In the genomic region with DNA sequence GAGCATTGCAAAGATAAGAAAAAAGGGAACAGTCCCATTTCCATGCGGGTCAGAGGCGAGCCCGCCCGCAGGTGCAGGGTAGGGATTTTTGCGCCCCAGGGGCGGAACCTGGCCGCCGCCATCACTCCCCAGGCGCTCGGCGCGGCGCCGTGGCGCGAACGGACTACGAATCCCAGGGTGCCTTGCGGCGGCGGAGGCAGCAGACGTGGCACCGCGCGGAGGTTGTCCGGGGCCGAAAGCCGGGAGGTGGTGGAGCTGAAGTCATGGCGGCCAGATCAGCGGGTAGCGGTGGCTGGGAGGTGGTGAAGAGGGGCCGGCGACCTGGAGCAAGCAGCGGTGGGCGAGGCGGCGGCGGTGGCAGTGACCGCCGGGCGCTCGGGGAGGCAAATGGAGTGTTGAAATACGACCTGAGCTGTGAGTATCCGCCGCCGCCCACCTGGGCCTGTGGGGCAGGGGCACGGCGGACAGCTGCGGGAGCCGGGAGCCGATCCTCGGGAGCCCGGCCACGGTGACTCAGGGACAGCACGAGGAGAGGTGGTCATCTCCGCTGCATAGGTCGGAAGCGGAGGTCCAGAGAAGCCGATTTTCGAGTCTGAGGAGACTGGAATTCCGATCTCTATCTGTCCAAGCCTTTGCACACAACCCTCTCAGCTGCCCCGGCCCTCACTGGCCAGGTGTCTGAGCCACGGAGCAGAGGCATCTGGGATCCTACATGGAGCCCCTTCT, we compare ENCODE assay signal across 8 mouse cellular contexts. TPM values are rescaled to one million over a fixed set of nuclear protein-coding genes. Genes with fewer than 3 reads are reported as not detected.
A peak's percentile ranks its signal among the peaks of the same experiment; 100 is the strongest.
DNase-seq lines count a peak whose midpoint lies in the region; ATAC-seq and TF ChIP-seq lines count a peak whose summit lies in the region.

No protein-coding gene starts in this region.

- no peak for TF ChIP-seq CTCF in lung, adult 2 months (IDR thresholded peaks at IDR 0.05; ENCODE audit: insufficient read depth, low read length)

- H3K27ac ChIP-seq in ES-E14 (ENCODE audit: insufficient read depth, low read depth, low read length, poor library complexity, severe bottlenecking): no peak overlapping the region
- 0 out of 2 replicates have a peak overlapping the region, but pooled peaks have one; percentile 27 for H3K27ac ChIP-seq in forebrain, embryonic 14.5 days (ENCODE audit: low read depth, low read length)
- H3K27ac ChIP-seq in neural tube, embryonic 15.5 days (replicated peaks): peak overlapping the region; percentile 81

- no peaks in the 10 kb centered on the region for H3K27me3 ChIP-seq in forebrain, embryonic 14.5 days (replicated peaks; ENCODE audit: control insufficient read depth, insufficient read depth, low read length)
- H3K27me3 ChIP-seq in neural tube, embryonic 15.5 days (replicated peaks): no peaks in the 10 kb centered on the region

- peak overlapping the region; percentile 92 for H3K4me2 ChIP-seq in forebrain, embryonic 14.5 days (ENCODE audit: low read length)
- peak overlapping the region; percentile 72 for H3K4me2 ChIP-seq in neural tube, embryonic 15.5 days

- peak overlapping the region; percentile 74 for H3K9ac ChIP-seq in ES-E14 (ENCODE audit: insufficient read depth, low read depth, low read length, poor library complexity, severe bottlenecking)
- H3K9ac ChIP-seq in forebrain, embryonic 14.5 days (ENCODE audit: low read length): peak overlapping the region; percentile 91
- peak overlapping the region; percentile 96 for H3K9ac ChIP-seq in neural tube, embryonic 15.5 days (replicated peaks)

- no peaks in the 10 kb centered on the region for H3K9me3 ChIP-seq in ES-E14 (ENCODE audit: control insufficient read depth, insufficient read depth, low read depth, low read length)
- no peaks in the 10 kb centered on the region for H3K9me3 ChIP-seq in forebrain, embryonic 14.5 days (replicated peaks; ENCODE audit: control insufficient read depth, low read length)
- H3K9me3 ChIP-seq in neural tube, embryonic 15.5 days (replicated peaks): no peaks in the 10 kb centered on the region

- intact Hi-C loops in heart, postnatal 14 days (cut with DNase I): loop anchor here (2.0 to 5.0 kb wide), 2 partner anchors 17 to 62 kb away; no protein-coding TSS in a partner anchor

- peaks cover 32% of the 10 kb centered on the region for H3K36me3 ChIP-seq in ES-E14 (ENCODE audit: control insufficient read depth, insufficient read depth, low read length, poor library complexity, severe bottlenecking)
- peaks cover 56% of the 10 kb centered on the region for H3K36me3 ChIP-seq in forebrain, embryonic 14.5 days (ENCODE audit: control insufficient read depth, insufficient read depth, low read length)
- H3K36me3 ChIP-seq in neural tube, embryonic 15.5 days: peaks cover 62% of the 10 kb centered on the region

- H3K4me1 ChIP-seq in ES-E14 (ENCODE audit: control insufficient read depth in 2 of 2, insufficient read depth in 2 of 2, low read length in 2 of 2, poor library complexity in 1 of 2): no peaks in the 10 kb centered on the region
- H3K4me1 ChIP-seq in forebrain, embryonic 14.5 days (ENCODE audit: control insufficient read depth, insufficient read depth, low read length): peaks cover 11% of the 10 kb centered on the region; the same call in 1 of the 2 replicates
- peaks cover 7% of the 10 kb centered on the region for H3K4me1 ChIP-seq in lung, adult 2 months (ENCODE audit: control insufficient read depth, insufficient read depth, low read length)
- H3K4me1 ChIP-seq in neural tube, embryonic 15.5 days: peaks cover 29% of the 10 kb centered on the region

- DNase-seq in ES-E14 (ENCODE audit: low read depth, low spot score): peak; percentile 75
- DNase-seq in forebrain, embryonic 14.5 days (ENCODE audit: low spot score): peak; percentile 87
- DNase-seq in heart, postnatal 14 days: peak; percentile 93 to 96
- peak; percentile 89 to 93 for DNase-seq in layer of hippocampus, adult 18-20 months (ENCODE audit: low spot score in 2 of 2)
- DNase-seq in lung, adult 2 months: peak; percentile 94
- DNase-seq in testis, postnatal 10 days (ENCODE audit: low spot score): peak; percentile 95

- peak overlapping the region; percentile 70 to 89 for H3K4me3 ChIP-seq in ES-E14 (ENCODE audit: insufficient read depth in 1 of 2, low read depth in 1 of 2, low read length in 2 of 2, poor library complexity in 1 of 2, severe bottlenecking in 1 of 2)
- peak overlapping the region; percentile 84 for H3K4me3 ChIP-seq in forebrain, embryonic 14.5 days (ENCODE audit: low read depth, low read length)
- H3K4me3 ChIP-seq in lung, adult 2 months (replicated peaks; ENCODE audit: extremely low read depth, low read depth, low read length): peak overlapping the region; percentile 74
- H3K4me3 ChIP-seq in neural tube, embryonic 15.5 days (replicated peaks): peak overlapping the region; percentile 86

- peak; percentile 89 for ATAC-seq in cerebellum, adult (ENCODE audit: insufficient number of reproducible peaks, low FRiP score, low TSS enrichment)
- peak; percentile 96 for ATAC-seq in forebrain, embryonic 14.5 days
- ATAC-seq in neural tube, embryonic 15.5 days (ENCODE audit: low FRiP score): peak; percentile 90

- in situ Hi-C loops in ES-E14 (cut with MboI; ENCODE audit: low sequenced_read_pairs in 2 of 2, unreplicated experiment in 2 of 2): no loop called here

- under 1% methylated on average over 63 of the region's 63 CpGs for WGBS in forebrain, embryonic 14.5 days
- under 1% methylated on average over 62 of the region's 63 CpGs for WGBS in lung, adult 2 months
- WGBS in neural tube, embryonic 15.5 days: under 1% methylated on average over 63 of the region's 63 CpGs

- TF ChIP-seq POLR2A in lung, adult 2 months (IDR thresholded peaks at IDR 0.05; ENCODE audit: borderline replicate concordance, extremely low read depth, low read depth, low read length): peak; percentile 82; the same call in 1 of the 2 replicates

TF ChIP-seq in ES-E14, 5 proteins besides CTCF, POLR2A, EP300 and RAD21:
- TF ChIP-seq ZC3H11A (IDR thresholded peaks at IDR 0.05; ENCODE audit: borderline replicate concordance, low read depth, low read length) (no peak), HCFC1 (IDR thresholded peaks at IDR 0.05; ENCODE audit: borderline replicate concordance, insufficient read depth, low read length) (peak; percentile 93)

RNA-seq across cellular contexts. Expression of gene Tmem214, which starts 1.8 kb away (rescaled TPM):
- 66.9 and 90.3 TPM in 2 replicates for total RNA-seq in ES-E14 (2012; rRNA removed)
- polyA plus RNA-seq in forebrain, embryonic 14.5 days (2014; fragmentation: Nextera tagmentation; extraction: Ambion mirVana): 30.6 and 37.5 TPM in 2 replicates
- total RNA-seq in heart, postnatal 14 days (2021): 10 to 100 TPM; 35.8 to 41.1 TPM
- total RNA-seq in layer of hippocampus, adult 18-20 months (2021): 10 to 100 TPM; 63.6 to 63.7 TPM
- 85.7 and 86.6 TPM in 2 replicates for polyA plus RNA-seq in lung, adult 2 months (2012; rRNA removed)
- 69.9 and 71.2 TPM in 2 replicates for polyA plus RNA-seq in neural tube, embryonic 15.5 days (2015; fragmentation: Nextera tagmentation; extraction: Ambion mirVana)

RNA-seq across cellular contexts. Expression of gene Agbl5, which starts 18.9 kb away (rescaled TPM):
- 17.0 and 19.7 TPM in 2 replicates for total RNA-seq in ES-E14 (2012; rRNA removed)
- 18.9 and 22.1 TPM in 2 replicates for polyA plus RNA-seq in forebrain, embryonic 14.5 days (2014; fragmentation: Nextera tagmentation; extraction: Ambion mirVana)
- total RNA-seq in heart, postnatal 14 days (2021): 1 to 10 TPM; 5.9 to 8.3 TPM
- 10 to 100 TPM; 11.5 to 13.3 TPM for total RNA-seq in layer of hippocampus, adult 18-20 months (2021)
- polyA plus RNA-seq in lung, adult 2 months (2012; rRNA removed): 19.2 and 20.8 TPM in 2 replicates
- polyA plus RNA-seq in neural tube, embryonic 15.5 days (2015; fragmentation: Nextera tagmentation; extraction: Ambion mirVana): 18.9 and 21.1 TPM in 2 replicates

RNA-seq across cellular contexts. Expression of gene Ost4, which starts 38.0 kb away (rescaled TPM):
- total RNA-seq in ES-E14 (2012; rRNA removed): 203 and 229 TPM in 2 replicates
- 265 and 340 TPM in 2 replicates for polyA plus RNA-seq in forebrain, embryonic 14.5 days (2014; fragmentation: Nextera tagmentation; extraction: Ambion mirVana)
- total RNA-seq in heart, postnatal 14 days (2021): 100 to 1,000 TPM; 145 to 146 TPM
- 10 to 100 TPM; 97.5 to 98.5 TPM for total RNA-seq in layer of hippocampus, adult 18-20 months (2021)
- 218 and 230 TPM in 2 replicates for polyA plus RNA-seq in lung, adult 2 months (2012; rRNA removed)
- polyA plus RNA-seq in neural tube, embryonic 15.5 days (2015; fragmentation: Nextera tagmentation; extraction: Ambion mirVana): 244 and 282 TPM in 2 replicates

RNA-seq across cellular contexts. Expression of gene Emilin1, which starts 43.6 kb away (rescaled TPM):
- total RNA-seq in ES-E14 (2012; rRNA removed): 14.3 and 16.6 TPM in 2 replicates
- polyA plus RNA-seq in forebrain, embryonic 14.5 days (2014; fragmentation: Nextera tagmentation; extraction: Ambion mirVana): 8.6 and 11.6 TPM in 2 replicates
- 10 to 100 TPM; 38.9 to 46.9 TPM for total RNA-seq in heart, postnatal 14 days (2021)
- total RNA-seq in layer of hippocampus, adult 18-20 months (2021): 1 to 10 TPM; 1.9 TPM
- 89.9 and 107 TPM in 2 replicates for polyA plus RNA-seq in lung, adult 2 months (2012; rRNA removed)
- 24.5 and 52.1 TPM in 2 replicates for polyA plus RNA-seq in neural tube, embryonic 15.5 days (2015; fragmentation: Nextera tagmentation; extraction: Ambion mirVana)

RNA-seq across cellular contexts. Expression of gene Khk, which starts 51.7 kb away (rescaled TPM):
- total RNA-seq in ES-E14 (2012; rRNA removed): 14.9 and 21.2 TPM in 2 replicates
- 8.3 and 11.2 TPM in 2 replicates for polyA plus RNA-seq in forebrain, embryonic 14.5 days (2014; fragmentation: Nextera tagmentation; extraction: Ambion mirVana)
- 10 to 100 TPM; 15.4 TPM for total RNA-seq in heart, postnatal 14 days (2021)
- 10 to 100 TPM; 14.8 to 16.3 TPM for total RNA-seq in layer of hippocampus, adult 18-20 months (2021)
- 39.0 and 46.6 TPM in 2 replicates for polyA plus RNA-seq in lung, adult 2 months (2012; rRNA removed)
- 12.7 and 17.0 TPM in 2 replicates for polyA plus RNA-seq in neural tube, embryonic 15.5 days (2015; fragmentation: Nextera tagmentation; extraction: Ambion mirVana)
